Mouse (Mus musculus) limb, embryonic 12.5 days (tissue): ENCODE results near the gene Olfr1042. TPM values are rescaled to one million over a fixed set of nuclear protein-coding genes. Genes with fewer than 3 reads are reported as not detected.

Experiments
- polyA plus RNA-seq: library from polyadenylated mRNA; unstranded; fragments of >200 nt; fragmentation: Nextera tagmentation; extraction: Ambion mirVana; gene quantifications from 2 replicates; pipeline ENCODE4 v1.2.1, GENCODE M21; 2016

The Olfr1042 gene
- polyA plus RNA-seq, 1 experiment from 2014 or later: not detected

Other genes starting within 250 kb of the Olfr1042 start
- not detected in 2 replicates for gene Olfr1025-ps1, start 246.6 kb downstream of the Olfr1042 start, polyA plus RNA-seq
- gene Olfr1026, start 240.3 kb downstream of the Olfr1042 start, polyA plus RNA-seq: not detected in 2 replicates
- gene Olfr1028, start 211.4 kb downstream of the Olfr1042 start, polyA plus RNA-seq: not detected in 2 replicates
- not detected in 2 replicates for gene Olfr1029, start 187.9 kb downstream of the Olfr1042 start, polyA plus RNA-seq
- gene Olfr1030, start 182.6 kb downstream of the Olfr1042 start, polyA plus RNA-seq: not detected in 2 replicates
- not detected in 2 replicates for gene Olfr1031, start 171.5 kb downstream of the Olfr1042 start, polyA plus RNA-seq
- not detected in 2 replicates for gene Olfr1032, start 156.3 kb downstream of the Olfr1042 start, polyA plus RNA-seq
- gene Olfr1033, start 141.2 kb downstream of the Olfr1042 start, polyA plus RNA-seq: not detected in 2 replicates
- gene Olfr1034, start 116.0 kb downstream of the Olfr1042 start, polyA plus RNA-seq: 0.04 TPM in 1 of 2 replicates, not detected in the other
- gene Olfr1036, start 87.8 kb downstream of the Olfr1042 start, polyA plus RNA-seq: not detected in 2 replicates
- not detected in 2 replicates for gene Olfr1037, start 74.5 kb downstream of the Olfr1042 start, polyA plus RNA-seq
- not detected in 2 replicates for gene Olfr1039, start 25.9 kb downstream of the Olfr1042 start, polyA plus RNA-seq
- not detected in 2 replicates for gene Olfr1040, start 15.1 kb downstream of the Olfr1042 start, polyA plus RNA-seq
- not detected in 2 replicates for gene Olfr1043, start 5.7 kb upstream of the Olfr1042 start, polyA plus RNA-seq
- gene Olfr1044, start 16.0 kb upstream of the Olfr1042 start, polyA plus RNA-seq: not detected in 2 replicates
- gene Olfr52, start 23.8 kb upstream of the Olfr1042 start, polyA plus RNA-seq: not detected in 2 replicates
- not detected in 2 replicates for gene Olfr1045, start 41.2 kb upstream of the Olfr1042 start, polyA plus RNA-seq
- gene Olfr1046, start 57.5 kb upstream of the Olfr1042 start, polyA plus RNA-seq: not detected in 2 replicates
- gene Olfr1047, start 69.6 kb upstream of the Olfr1042 start, polyA plus RNA-seq: not detected in 2 replicates
- gene Olfr1048, start 78.5 kb upstream of the Olfr1042 start, polyA plus RNA-seq: not detected in 2 replicates
- not detected in 2 replicates for gene Olfr1049, start 96.5 kb upstream of the Olfr1042 start, polyA plus RNA-seq
- gene Olfr1051, start 117.2 kb upstream of the Olfr1042 start, polyA plus RNA-seq: not detected in 2 replicates
- not detected in 2 replicates for gene Olfr1052, start 130.6 kb upstream of the Olfr1042 start, polyA plus RNA-seq
- gene Olfr1053, start 153.4 kb upstream of the Olfr1042 start, polyA plus RNA-seq: not detected in 2 replicates
- not detected in 2 replicates for gene Olfr1054, start 173.6 kb upstream of the Olfr1042 start, polyA plus RNA-seq
- gene Olfr1055, start 188.4 kb upstream of the Olfr1042 start, polyA plus RNA-seq: not detected in 2 replicates
- gene Olfr1056, start 200.6 kb upstream of the Olfr1042 start, polyA plus RNA-seq: not detected in 2 replicates
- not detected in 2 replicates for gene Olfr1057, start 216.6 kb upstream of the Olfr1042 start, polyA plus RNA-seq
- not detected in 2 replicates for gene Olfr1058, start 226.7 kb upstream of the Olfr1042 start, polyA plus RNA-seq